Mouse (Mus musculus) embryonic fibroblast, embryonic 13.5 days (primary cell): ENCODE measurements at regions not wholly inside any gene's neighbourhood (a gene's known extent, or its start where the extent isn't known, plus 50 kb on each side); places are given as distances from the start of the nearest gene placed in this dataset.

Experiments used
- CTCF ChIP-seq: IDR thresholded peaks from 2 replicates; pipeline ENCODE4 v1.5.1; 2011; ENCODE audit warnings: mild to moderate bottlenecking, control low read depth, low read length, moderate library complexity, borderline replicate concordance; ENCODE audit not compliant: insufficient read depth
- POLR2A ChIP-seq: IDR thresholded peaks from 2 replicates; pipeline ENCODE4 v1.6.1; 2011; ENCODE audit warnings: low read depth, mild to moderate bottlenecking, control low read depth, low read length, moderate library complexity

DNA sequence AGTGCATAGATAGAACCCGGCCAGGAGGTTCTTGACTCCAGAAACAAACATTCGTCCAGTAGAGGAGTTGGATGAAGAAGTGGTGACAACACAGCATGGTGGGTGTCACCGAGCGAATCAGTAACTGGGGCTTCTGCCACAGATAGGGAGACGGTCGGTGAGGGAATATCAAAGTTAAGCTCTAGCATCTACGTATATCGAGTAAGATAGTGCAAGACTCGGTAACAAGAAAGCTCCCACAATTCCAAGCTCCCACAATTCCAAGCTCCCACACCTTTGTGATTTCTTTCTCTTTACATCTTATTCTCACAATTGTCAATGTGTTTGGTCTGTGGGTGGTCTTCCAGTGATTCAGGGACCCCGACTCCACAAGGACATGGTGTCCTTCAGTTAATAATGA, 222.2 kb downstream of the 1500009L16Rik start:
- TF ChIP-seq CTCF (no peak), POLR2A (no peak)
